Mouse (Mus musculus): ENCODE measurements around the gene Rasgrf2. TPM values are rescaled to one million over a fixed set of nuclear protein-coding genes. Genes with fewer than 3 reads are reported as not detected.

The Rasgrf2 gene
- polyA plus RNA-seq, 1 experiment: 3.7 TPM

- Histone ChIP-seq H3K36me3 (ENCODE audit: control insufficient read depth, insufficient read depth, low read length) (no peaks in the 10 kb centered on the region), H3K27me3 (replicated peaks; ENCODE audit: control insufficient read depth, insufficient read depth, low read length) (peaks cover 2% of the 10 kb centered on the region; the same call in 1 of the 2 replicates), H3K4me1 (ENCODE audit: control insufficient read depth, insufficient read depth, low read length) (no peaks in the 10 kb centered on the region), H3K4me3 (ENCODE audit: insufficient read depth, low read depth, low read length) (no peak within 1 kb of the TSS), H3K27ac (ENCODE audit: insufficient read depth, low read depth, low read length) (no peak within 1 kb of the TSS)
- TF ChIP-seq CTCF (conservative IDR thresholded peaks at IDR 0.05; ENCODE audit: insufficient read depth, insufficient read length, low read depth, low read length) (no peak), POLR2A (IDR thresholded peaks at IDR 0.05; ENCODE audit: low read depth, low read length) (no peak)
- peak; percentile 30 for DNase-seq
- WGBS: 52% methylated on average over 5 of the region's 5 CpGs
Observed at GRCm38 (mm10) chr13:91876741-91877349, 254.6 kb downstream of the Rasgrf2 start, which contains the start of gene Ckmt2. Gene Ckmt2 (minus strand): TSS chr13:91876885.

- Histone ChIP-seq H3K4me3 (ENCODE audit: insufficient read depth, low read depth, low read length) (no peak overlapping the region), H3K36me3 (ENCODE audit: control insufficient read depth, insufficient read depth, low read length) (no peaks in the 10 kb centered on the region), H3K27me3 (replicated peaks; ENCODE audit: control insufficient read depth, insufficient read depth, low read length) (no peaks in the 10 kb centered on the region), H3K4me1 (ENCODE audit: control insufficient read depth, insufficient read depth, low read length) (no peaks in the 10 kb centered on the region), H3K27ac (ENCODE audit: insufficient read depth, low read depth, low read length) (no peak overlapping the region)
- TF ChIP-seq CTCF (conservative IDR thresholded peaks at IDR 0.05; ENCODE audit: insufficient read depth, insufficient read length, low read depth, low read length) (no peak), POLR2A (IDR thresholded peaks at IDR 0.05; ENCODE audit: low read depth, low read length) (no peak)
- DNase-seq: no peak
- 45% methylated on average over 2 of the region's 2 CpGs for WGBS
Observed at GRCm38 (mm10) chr13:91875581-91875980, 255.9 kb downstream of the Rasgrf2 start.

GRCm38 (mm10) chr13:91874565-91874964 is 256.9 kb downstream of the Rasgrf2 start:
- no peaks in the 10 kb centered on the region for H3K27me3 ChIP-seq (replicated peaks; ENCODE audit: control insufficient read depth, insufficient read depth, low read length)
- H3K4me3 ChIP-seq (ENCODE audit: insufficient read depth, low read depth, low read length): no peak overlapping the region
- WGBS: 74% methylated on average over 7 of the region's 7 CpGs
- no peak for DNase-seq
- H3K36me3 ChIP-seq (ENCODE audit: control insufficient read depth, insufficient read depth, low read length): no peaks in the 10 kb centered on the region
- no peak for TF ChIP-seq POLR2A (IDR thresholded peaks at IDR 0.05; ENCODE audit: low read depth, low read length)
- no peak for TF ChIP-seq CTCF (conservative IDR thresholded peaks at IDR 0.05; ENCODE audit: insufficient read depth, insufficient read length, low read depth, low read length)
- no peaks in the 10 kb centered on the region for H3K4me1 ChIP-seq (ENCODE audit: control insufficient read depth, insufficient read depth, low read length)
- no peak overlapping the region for H3K27ac ChIP-seq (ENCODE audit: insufficient read depth, low read depth, low read length)

GRCm38 (mm10) chr13:91873734-91874329 is 257.6 kb downstream of the Rasgrf2 start:
- peak; percentile 10 for DNase-seq
- Histone ChIP-seq H3K27me3 (replicated peaks; ENCODE audit: control insufficient read depth, insufficient read depth, low read length) (no peaks in the 10 kb centered on the region), H3K4me3 (ENCODE audit: insufficient read depth, low read depth, low read length) (no peak overlapping the region), H3K36me3 (ENCODE audit: control insufficient read depth, insufficient read depth, low read length) (no peaks in the 10 kb centered on the region), H3K27ac (ENCODE audit: insufficient read depth, low read depth, low read length) (no peak overlapping the region), H3K4me1 (ENCODE audit: control insufficient read depth, insufficient read depth, low read length) (no peaks in the 10 kb centered on the region)
- WGBS: 63% methylated on average over 7 of the region's 7 CpGs
- TF ChIP-seq CTCF (conservative IDR thresholded peaks at IDR 0.05; ENCODE audit: insufficient read depth, insufficient read length, low read depth, low read length) (no peak), POLR2A (IDR thresholded peaks at IDR 0.05; ENCODE audit: low read depth, low read length) (no peak)

- Histone ChIP-seq H3K27ac (ENCODE audit: insufficient read depth, low read depth, low read length) (no peak overlapping the region), H3K4me1 (ENCODE audit: control insufficient read depth, insufficient read depth, low read length) (no peaks in the 10 kb centered on the region), H3K36me3 (ENCODE audit: control insufficient read depth, insufficient read depth, low read length) (no peaks in the 10 kb centered on the region), H3K4me3 (ENCODE audit: insufficient read depth, low read depth, low read length) (no peak overlapping the region), H3K27me3 (replicated peaks; ENCODE audit: control insufficient read depth, insufficient read depth, low read length) (no peaks in the 10 kb centered on the region)
- DNase-seq: no peak
- 95% methylated on average over 1 of the region's 1 CpGs for WGBS
- no peak for TF ChIP-seq CTCF (conservative IDR thresholded peaks at IDR 0.05; ENCODE audit: insufficient read depth, insufficient read length, low read depth, low read length)
Observed at GRCm38 (mm10) chr13:91868577-91868976, 262.9 kb downstream of the Rasgrf2 start.

- TF ChIP-seq POLR2A (IDR thresholded peaks at IDR 0.05; ENCODE audit: low read depth, low read length): no peak
- TF ChIP-seq CTCF (conservative IDR thresholded peaks at IDR 0.05; ENCODE audit: insufficient read depth, insufficient read length, low read depth, low read length): peak; percentile 53
- 78% methylated on average over 7 of the region's 7 CpGs for WGBS
- no peak for DNase-seq
- no peaks in the 10 kb centered on the region for H3K36me3 ChIP-seq (ENCODE audit: control insufficient read depth, insufficient read depth, low read length)
- H3K4me3 ChIP-seq (ENCODE audit: insufficient read depth, low read depth, low read length): no peak overlapping the region
- 0 out of 2 replicates have a peak, but pooled peaks cover 2% of the 10 kb centered on the region for H3K27me3 ChIP-seq (replicated peaks; ENCODE audit: control insufficient read depth, insufficient read depth, low read length)
- no peaks in the 10 kb centered on the region for H3K4me1 ChIP-seq (ENCODE audit: control insufficient read depth, insufficient read depth, low read length)
- no peak overlapping the region for H3K27ac ChIP-seq (ENCODE audit: insufficient read depth, low read depth, low read length)
Observed at GRCm38 (mm10) chr13:91858835-91859234, 272.6 kb downstream of the Rasgrf2 start.

GRCm38 (mm10) chr13:91857427-91857826 is 274.0 kb downstream of the Rasgrf2 start:
- Histone ChIP-seq H3K36me3 (ENCODE audit: control insufficient read depth, insufficient read depth, low read length) (no peaks in the 10 kb centered on the region), H3K4me3 (ENCODE audit: insufficient read depth, low read depth, low read length) (no peak overlapping the region), H3K27ac (ENCODE audit: insufficient read depth, low read depth, low read length) (no peak overlapping the region), H3K27me3 (replicated peaks; ENCODE audit: control insufficient read depth, insufficient read depth, low read length) (0 out of 2 replicates have a peak, but pooled peaks cover 2% of the 10 kb centered on the region), H3K4me1 (ENCODE audit: control insufficient read depth, insufficient read depth, low read length) (no peaks in the 10 kb centered on the region)
- TF ChIP-seq POLR2A (IDR thresholded peaks at IDR 0.05; ENCODE audit: low read depth, low read length) (no peak), CTCF (conservative IDR thresholded peaks at IDR 0.05; ENCODE audit: insufficient read depth, insufficient read length, low read depth, low read length) (no peak)
- 72% methylated on average over 8 of the region's 8 CpGs for WGBS
- no peak for DNase-seq
